Mouse (Mus musculus) intestine, embryonic 15.5 days (tissue): Measurements from ENCODE around the gene Trp53bp2. TPM values are rescaled to one million over a fixed set of nuclear protein-coding genes. Genes with fewer than 3 reads are reported as not detected.
A peak's percentile ranks its signal among the peaks of the same experiment; 100 is the strongest.

Experiments used
- ATAC-seq: fragments of 200-750 bp; cut with Nextera tagmentation; 2 replicates; pipeline ENCODE4 v1.8.0; 2017; ENCODE audit warnings: moderate TSS enrichment, moderate library complexity
- H3K27ac ChIP-seq: fragments of 300-500 bp; sonication (generic); 2 replicates; pipeline ENCODE4 v1.5.1; 2015; ENCODE audit warnings: mild to moderate bottlenecking, inconsistent platforms
- H3K27me3 ChIP-seq: fragments of 300-500 bp; sonication (generic); replicated peaks from 2 replicates; pipeline ENCODE4 v1.6.1; 2015; ENCODE audit warnings: inconsistent platforms
- H3K36me3 ChIP-seq: fragments of 300-500 bp; sonication (generic); 2 replicates; pipeline ENCODE4 v1.6.1; 2015; ENCODE audit warnings: inconsistent platforms
- H3K4me1 ChIP-seq: fragments of 300-500 bp; sonication (generic); replicated peaks from 2 replicates; pipeline ENCODE4 v1.6.1; 2015; ENCODE audit warnings: inconsistent platforms
- H3K4me2 ChIP-seq: fragments of 300-500 bp; sonication (generic); replicated peaks from 2 replicates; pipeline ENCODE4 v1.6.1; 2015; ENCODE audit warnings: mild to moderate bottlenecking, inconsistent platforms
- H3K4me3 ChIP-seq: fragments of 300-500 bp; sonication (generic); replicated peaks from 2 replicates; pipeline ENCODE4 v1.5.1; 2015; ENCODE audit warnings: inconsistent platforms
- H3K9ac ChIP-seq: fragments of 300-500 bp; sonication (generic); 2 replicates; pipeline ENCODE4 v1.6.1; 2015; ENCODE audit warnings: inconsistent platforms
- H3K9me3 ChIP-seq: fragments of 300-500 bp; sonication (generic); 2 replicates; pipeline ENCODE4 v1.6.1; 2016; ENCODE audit warnings: inconsistent platforms
- WGBS: fragments of 180-500 bp; shearing (Covaris S2); methylation state at CpG from one replicate; pipeline ENCODE4 v1.1.7; 2015; 5-methylcytosine and 5-hydroxymethylcytosine counted together
- polyA plus RNA-seq: library from polyadenylated mRNA; unstranded; fragments of >200 nt; fragmentation: Nextera tagmentation; extraction: Ambion mirVana; gene quantifications from 2 replicates; pipeline ENCODE4 v1.2.1, GENCODE M21; 2015

Trp53bp2 gene
- 20.3 and 22.6 TPM in 2 replicates for polyA plus RNA-seq

GRCm38 (mm10) chr1:182408684-182409327 lies at the start of gene Trp53bp2:
Trp53bp2 (plus strand) TSS chr1:182409172.
- peaks cover 11% of the 10 kb centered on the region for H3K4me1 ChIP-seq
- H3K9ac ChIP-seq, result peak within 1 kb of the TSS; percentile 94
- peak within 1 kb of the TSS; percentile 94 for H3K27ac ChIP-seq
- no peaks in the 10 kb centered on the region for H3K9me3 ChIP-seq
- H3K4me3 ChIP-seq, result peak within 1 kb of the TSS; percentile 90
- peak within 1 kb of the TSS; percentile 75 for H3K4me2 ChIP-seq
- H3K27me3 ChIP-seq, result no peaks in the 10 kb centered on the region
- no peaks in the 10 kb centered on the region for H3K36me3 ChIP-seq
- ATAC-seq, result peak; percentile 97
- WGBS, result under 1% methylated on average over 69 of the region's 71 CpGs

DNA sequence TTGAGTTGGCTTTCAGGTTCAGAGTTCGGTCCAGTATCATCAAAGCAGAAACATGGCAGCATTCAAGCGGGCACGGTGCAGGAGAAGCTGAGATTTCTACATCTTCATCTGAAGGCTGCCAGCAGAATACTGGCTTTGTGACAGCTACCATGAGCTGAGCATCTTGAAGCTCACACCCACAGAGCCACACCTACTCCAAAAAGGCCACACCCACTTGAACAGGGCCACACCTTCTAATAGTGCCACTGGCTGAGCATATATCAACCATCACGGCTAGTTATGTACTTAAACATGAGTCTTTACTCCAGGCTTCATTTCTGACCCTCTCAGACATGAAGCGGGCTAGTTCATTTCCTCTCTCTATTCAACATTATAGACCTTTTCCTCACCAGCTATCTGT lies 46.3 kb upstream of the Trp53bp2 start:
- no peak overlapping the region for H3K4me3 ChIP-seq
- H3K36me3 ChIP-seq, result no peaks in the 10 kb centered on the region
- no peak for ATAC-seq
- no peak overlapping the region for H3K27ac ChIP-seq
- WGBS, result 89% methylated on average over 5 of the region's 5 CpGs
- no peaks in the 10 kb centered on the region for H3K27me3 ChIP-seq
- no peaks in the 10 kb centered on the region for H3K9me3 ChIP-seq
- H3K4me1 ChIP-seq, result no peaks in the 10 kb centered on the region
- no peak overlapping the region for H3K9ac ChIP-seq
- H3K4me2 ChIP-seq, result no peak overlapping the region

GRCm38 (mm10) chr1:182363683-182364404 lies 45.1 kb upstream of the Trp53bp2 start:
- Histone ChIP-seq H3K4me3 (no peak overlapping the region), H3K27me3 (no peaks in the 10 kb centered on the region), H3K9ac (no peak overlapping the region), H3K27ac (no peak overlapping the region), H3K4me1 (no peaks in the 10 kb centered on the region), H3K36me3 (no peaks in the 10 kb centered on the region), H3K9me3 (no peaks in the 10 kb centered on the region), H3K4me2 (no peak overlapping the region)
- 68% methylated on average over 12 of the region's 12 CpGs for WGBS
- no peak for ATAC-seq

DNA sequence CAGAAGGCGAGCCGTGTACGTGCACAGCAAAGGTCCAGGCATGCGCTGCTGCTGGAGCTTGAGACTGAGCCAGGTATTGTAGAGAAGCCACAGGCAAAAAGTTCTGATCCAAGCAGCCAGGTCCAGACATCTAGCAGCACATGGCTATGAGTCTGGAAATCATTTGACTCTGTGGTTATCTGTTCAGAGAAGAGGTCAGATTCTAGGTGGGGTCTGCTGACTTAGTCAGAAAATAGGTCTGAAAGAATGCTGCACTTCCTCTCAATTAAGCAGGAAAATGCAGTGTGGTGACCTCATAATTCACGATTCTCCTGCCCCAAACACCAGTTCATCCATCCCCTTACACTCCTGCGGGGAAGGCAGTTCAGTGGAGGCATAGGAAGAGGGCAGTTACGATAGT lies 40.7 kb upstream of the Trp53bp2 start:
- H3K9me3 ChIP-seq, result no peaks in the 10 kb centered on the region
- H3K36me3 ChIP-seq, result no peaks in the 10 kb centered on the region
- H3K27me3 ChIP-seq, result no peaks in the 10 kb centered on the region
- no peak overlapping the region for H3K9ac ChIP-seq
- H3K4me1 ChIP-seq, result no peaks in the 10 kb centered on the region
- H3K27ac ChIP-seq, result no peak overlapping the region
- ATAC-seq, result 0 out of 2 replicates have a peak, but pooled peaks have one; percentile 50
- H3K4me3 ChIP-seq, result no peak overlapping the region
- H3K4me2 ChIP-seq, result no peak overlapping the region
- 57% methylated on average over 7 of the region's 7 CpGs for WGBS

DNA sequence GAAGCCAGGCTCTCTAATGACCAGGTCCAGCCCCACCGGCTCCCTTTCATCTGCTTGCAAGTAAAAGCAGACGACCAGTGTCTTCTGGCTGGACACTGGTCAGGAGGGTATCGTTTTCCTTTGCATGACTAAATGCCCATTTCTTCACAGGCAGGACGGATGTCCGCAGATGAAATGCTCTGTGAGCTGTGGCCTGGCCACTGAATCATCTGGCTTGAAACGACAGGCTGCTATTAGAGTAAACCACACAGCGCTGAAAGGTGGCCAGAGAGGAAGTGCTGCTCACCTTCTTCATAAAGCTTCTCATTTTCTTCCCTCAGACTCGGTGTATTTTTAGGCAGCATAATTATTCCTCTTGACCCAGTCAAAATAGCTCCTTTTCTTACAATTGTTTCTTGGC lies 40.2 kb upstream of the Trp53bp2 start:
- no peak overlapping the region for H3K4me2 ChIP-seq
- no peak overlapping the region for H3K27ac ChIP-seq
- H3K36me3 ChIP-seq, result no peaks in the 10 kb centered on the region
- H3K4me3 ChIP-seq, result no peak overlapping the region
- H3K4me1 ChIP-seq, result no peaks in the 10 kb centered on the region
- ATAC-seq, result no peak
- no peaks in the 10 kb centered on the region for H3K9me3 ChIP-seq
- no peak overlapping the region for H3K9ac ChIP-seq
- 51% methylated on average over 8 of the region's 8 CpGs for WGBS
- no peaks in the 10 kb centered on the region for H3K27me3 ChIP-seq

DNA sequence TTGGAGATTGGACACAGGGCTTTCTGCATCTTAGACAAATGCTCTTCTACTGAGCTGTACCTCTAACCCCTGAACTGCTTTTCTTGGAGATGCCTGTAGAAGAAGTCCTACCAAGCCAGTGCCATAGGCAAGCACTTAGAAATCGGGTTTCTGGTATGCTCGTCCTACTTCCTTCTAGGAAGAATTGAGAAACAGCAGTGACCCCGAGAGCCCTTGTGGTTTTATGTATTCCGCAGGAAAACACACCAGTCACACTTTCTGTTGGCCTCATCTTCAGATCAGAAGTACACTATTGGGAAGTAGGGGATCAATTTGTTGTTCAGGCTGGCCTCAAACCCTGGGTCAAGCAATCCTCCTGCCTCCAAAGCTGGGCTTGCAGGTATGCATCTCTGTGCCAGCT lies 39.5 kb upstream of the Trp53bp2 start:
- H3K9me3 ChIP-seq, result no peaks in the 10 kb centered on the region
- no peaks in the 10 kb centered on the region for H3K4me1 ChIP-seq
- no peak for ATAC-seq
- WGBS, result 74% methylated on average over 4 of the region's 4 CpGs
- H3K36me3 ChIP-seq, result no peaks in the 10 kb centered on the region
- H3K27me3 ChIP-seq, result no peaks in the 10 kb centered on the region
- H3K4me2 ChIP-seq, result no peak overlapping the region
- H3K27ac ChIP-seq, result no peak overlapping the region
- H3K9ac ChIP-seq, result no peak overlapping the region
- H3K4me3 ChIP-seq, result no peak overlapping the region

- no peaks in the 10 kb centered on the region for H3K4me1 ChIP-seq
- H3K4me3 ChIP-seq, result no peak overlapping the region
- H3K9me3 ChIP-seq, result no peaks in the 10 kb centered on the region
- no peaks in the 10 kb centered on the region for H3K36me3 ChIP-seq
- no peak overlapping the region for H3K4me2 ChIP-seq
- ATAC-seq, result peak; percentile 68
- no peak overlapping the region for H3K9ac ChIP-seq
- 64% methylated on average over 8 of the region's 8 CpGs for WGBS
- H3K27ac ChIP-seq, result no peak overlapping the region
- no peaks in the 10 kb centered on the region for H3K27me3 ChIP-seq
These were observed 37.1 kb upstream of the Trp53bp2 start for GRCm38 (mm10) chr1:182371891-182372290.

- Histone ChIP-seq H3K27ac (no peak overlapping the region), H3K36me3 (no peaks in the 10 kb centered on the region), H3K9me3 (no peaks in the 10 kb centered on the region), H3K4me2 (no peak overlapping the region), H3K9ac (no peak overlapping the region), H3K27me3 (no peaks in the 10 kb centered on the region), H3K4me3 (no peak overlapping the region), H3K4me1 (no peaks in the 10 kb centered on the region)
- WGBS, result 30% methylated on average over 8 of the region's 8 CpGs
- ATAC-seq, result no peak
These were observed 32.8 kb upstream of the Trp53bp2 start for GRCm38 (mm10) chr1:182376221-182376620.

DNA sequence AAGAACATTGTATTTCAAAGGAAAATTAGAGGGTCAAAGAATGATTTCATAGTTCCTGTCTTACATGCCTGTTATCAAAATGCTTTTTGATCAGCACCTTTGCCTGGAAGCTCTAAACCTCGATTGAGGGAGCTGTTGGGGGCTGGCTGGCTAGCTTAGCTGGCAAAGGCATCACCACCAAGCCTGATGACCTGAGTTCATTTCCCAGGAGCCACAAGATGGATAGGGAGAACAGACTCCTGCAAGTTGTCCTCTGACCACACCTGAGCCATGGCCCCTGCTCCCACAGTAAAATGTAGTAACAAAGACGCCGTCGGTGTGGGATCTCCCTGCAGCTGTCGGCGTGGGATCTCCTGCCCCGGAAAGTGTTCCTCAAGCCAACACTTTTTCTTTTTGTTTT lies 32.1 kb upstream of the Trp53bp2 start:
- H3K9ac ChIP-seq, result no peak overlapping the region
- H3K36me3 ChIP-seq, result no peaks in the 10 kb centered on the region
- H3K9me3 ChIP-seq, result no peaks in the 10 kb centered on the region
- no peak overlapping the region for H3K27ac ChIP-seq
- H3K4me1 ChIP-seq, result no peaks in the 10 kb centered on the region
- 93% methylated on average over 7 of the region's 7 CpGs for WGBS
- H3K27me3 ChIP-seq, result no peaks in the 10 kb centered on the region
- no peak for ATAC-seq
- no peak overlapping the region for H3K4me3 ChIP-seq
- H3K4me2 ChIP-seq, result no peak overlapping the region

GRCm38 (mm10) chr1:182377519-182377918 lies 31.5 kb upstream of the Trp53bp2 start:
- ATAC-seq, result no peak
- Histone ChIP-seq H3K4me1 (no peaks in the 10 kb centered on the region), H3K9ac (no peak overlapping the region), H3K27ac (no peak overlapping the region), H3K4me2 (no peak overlapping the region), H3K36me3 (no peaks in the 10 kb centered on the region), H3K27me3 (no peaks in the 10 kb centered on the region), H3K4me3 (no peak overlapping the region), H3K9me3 (no peaks in the 10 kb centered on the region)
- 80% methylated on average over 6 of the region's 6 CpGs for WGBS

DNA sequence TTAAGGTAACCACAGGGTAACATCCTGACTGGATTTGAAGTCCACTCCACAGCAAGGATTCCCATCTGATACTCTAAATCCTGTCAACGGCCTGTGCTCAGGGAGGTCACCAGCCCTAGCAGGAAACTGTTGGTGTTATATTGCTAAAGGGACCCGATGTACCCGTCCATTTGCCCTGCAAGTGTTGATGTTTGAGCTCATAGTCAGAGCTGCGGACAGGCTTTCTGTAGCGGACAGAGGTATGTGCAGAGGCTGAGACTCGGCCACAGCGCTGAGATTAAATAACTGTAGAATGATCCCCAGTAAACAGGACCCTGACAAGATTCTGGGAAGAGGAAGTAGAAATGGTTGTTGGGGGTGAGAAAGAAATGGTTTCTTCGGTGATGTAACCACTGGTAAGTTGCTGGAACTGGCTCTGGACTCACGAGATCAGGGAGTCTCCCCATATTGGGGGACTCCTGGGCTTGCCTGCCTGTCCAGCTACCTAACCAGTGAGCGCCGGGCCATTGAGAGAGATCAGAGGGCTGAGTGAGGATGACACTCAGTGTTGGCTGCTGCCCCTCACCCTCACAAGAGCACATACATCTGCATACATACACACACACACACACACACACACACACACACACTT lies 30.7 kb upstream of the Trp53bp2 start:
- ATAC-seq, result no peak
- Histone ChIP-seq H3K27ac (no peak overlapping the region), H3K9me3 (no peaks in the 10 kb centered on the region), H3K36me3 (no peaks in the 10 kb centered on the region), H3K4me1 (no peaks in the 10 kb centered on the region), H3K4me2 (no peak overlapping the region), H3K9ac (no peak overlapping the region), H3K4me3 (no peak overlapping the region), H3K27me3 (no peaks in the 10 kb centered on the region)
- 74% methylated on average over 11 of the region's 11 CpGs for WGBS

DNA sequence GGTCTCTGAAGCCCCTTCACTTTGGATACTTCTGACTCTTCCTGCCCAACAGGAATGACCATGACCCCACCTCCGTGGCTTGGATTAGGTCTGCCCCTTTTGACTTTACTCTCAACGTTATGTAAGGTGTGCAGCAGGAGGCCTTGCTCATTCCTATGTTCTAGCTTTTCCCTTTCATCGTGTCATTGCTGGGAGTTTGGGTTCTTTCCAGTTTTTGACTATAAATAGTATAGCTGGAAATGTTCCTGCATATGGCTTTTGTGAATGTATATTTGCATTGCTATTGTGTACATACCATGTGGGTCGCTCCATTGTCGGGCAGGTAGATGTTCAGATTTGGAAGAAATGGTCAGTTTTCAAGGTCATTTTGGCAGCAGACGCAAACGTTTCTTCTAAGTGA lies 30.1 kb upstream of the Trp53bp2 start:
- Histone ChIP-seq H3K27me3 (no peaks in the 10 kb centered on the region), H3K4me3 (no peak overlapping the region), H3K4me2 (no peak overlapping the region), H3K27ac (no peak overlapping the region), H3K9ac (no peak overlapping the region), H3K9me3 (no peaks in the 10 kb centered on the region), H3K4me1 (no peaks in the 10 kb centered on the region), H3K36me3 (no peaks in the 10 kb centered on the region)
- 77% methylated on average over 7 of the region's 7 CpGs for WGBS
- ATAC-seq, result no peak
